8 mouse cellular contexts compared by ENCODE assay signal in the genomic region with DNA sequence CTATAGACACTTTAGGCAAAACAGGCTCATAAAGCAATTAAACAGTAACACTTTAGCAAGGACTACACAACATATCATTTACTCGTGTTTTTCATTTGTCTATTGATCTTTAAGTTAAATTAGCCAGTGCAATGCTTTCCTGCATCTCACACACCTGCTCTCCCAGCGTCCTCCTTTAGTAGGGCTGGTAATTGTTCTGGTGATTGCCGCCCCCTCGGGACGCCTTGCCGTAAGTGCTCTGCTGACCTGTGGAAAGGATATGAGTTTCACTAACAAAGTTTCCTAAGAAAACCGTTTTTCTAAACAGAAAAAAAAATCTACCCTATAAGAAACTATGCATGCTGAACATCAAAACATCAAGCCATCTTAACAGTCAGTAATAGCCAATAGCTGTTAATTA. TPM values are rescaled to one million over a fixed set of nuclear protein-coding genes. Genes with fewer than 3 reads are reported as not detected.
DNase-seq lines count a peak whose midpoint lies in the region; ATAC-seq and TF ChIP-seq lines count a peak whose summit lies in the region.

No protein-coding gene starts in this region.

- peaks cover 65% of the 10 kb centered on the region for H3K4me1 ChIP-seq in heart, embryonic 13.5 days
- H3K4me1 ChIP-seq in hindbrain, embryonic 10.5 days (replicated peaks) = peaks cover 28% of the 10 kb centered on the region
- H3K4me1 ChIP-seq in midbrain, embryonic 11.5 days (ENCODE audit: control insufficient read depth, insufficient read depth, low read length) = peaks cover 23% of the 10 kb centered on the region
- peaks cover 6% of the 10 kb centered on the region for H3K4me1 ChIP-seq in thymus, adult 2 months (replicated peaks; ENCODE audit: control insufficient read depth, insufficient read depth, low read length)

- H3K4me3 ChIP-seq in heart, embryonic 13.5 days = peak overlapping the region; percentile 68
- H3K4me3 ChIP-seq in hindbrain, embryonic 10.5 days = peak overlapping the region; percentile 95
- H3K4me3 ChIP-seq in midbrain, embryonic 11.5 days (ENCODE audit: low read depth, low read length) = peak overlapping the region; percentile 98; the same call in 1 of the 2 replicates
- H3K4me3 ChIP-seq in thymus, adult 2 months (ENCODE audit: control insufficient read depth, insufficient read depth, low read length) = no peak overlapping the region

- H3K27me3 ChIP-seq in heart, embryonic 13.5 days (replicated peaks) = no peaks in the 10 kb centered on the region
- no peaks in the 10 kb centered on the region for H3K27me3 ChIP-seq in hindbrain, embryonic 10.5 days (ENCODE audit: insufficient read depth, poor library complexity, severe bottlenecking)
- H3K27me3 ChIP-seq in midbrain, embryonic 11.5 days (ENCODE audit: control insufficient read depth, insufficient read depth, low read length) = no peaks in the 10 kb centered on the region
- no peaks in the 10 kb centered on the region for H3K27me3 ChIP-seq in thymus, adult 2 months (ENCODE audit: control insufficient read depth, insufficient read depth, low read length)

- peak overlapping the region; percentile 99 for H3K9ac ChIP-seq in heart, embryonic 13.5 days
- no peak overlapping the region for H3K9ac ChIP-seq in midbrain, embryonic 11.5 days (ENCODE audit: low read length)

- no peak overlapping the region for H3K27ac ChIP-seq in heart, embryonic 13.5 days (replicated peaks)
- H3K27ac ChIP-seq in hindbrain, embryonic 10.5 days = no peak overlapping the region
- H3K27ac ChIP-seq in midbrain, embryonic 11.5 days (ENCODE audit: low read depth, low read length) = no peak overlapping the region
- H3K27ac ChIP-seq in thymus, adult 2 months (ENCODE audit: control insufficient read depth, insufficient read depth, low read length) = no peak overlapping the region

- ATAC-seq in heart, embryonic 13.5 days (ENCODE audit: extremely low read depth, insufficient number of reproducible peaks, low FRiP score, low TSS enrichment) = no peak
- ATAC-seq in midbrain, embryonic 11.5 days (ENCODE audit: low FRiP score) = no peak

- H3K9me3 ChIP-seq in heart, embryonic 13.5 days = no peaks in the 10 kb centered on the region
- no peaks in the 10 kb centered on the region for H3K9me3 ChIP-seq in hindbrain, embryonic 10.5 days
- H3K9me3 ChIP-seq in midbrain, embryonic 11.5 days (ENCODE audit: control insufficient read depth, low read length) = no peaks in the 10 kb centered on the region

- peaks cover 63% of the 10 kb centered on the region for H3K36me3 ChIP-seq in heart, embryonic 13.5 days
- peaks cover 71% of the 10 kb centered on the region for H3K36me3 ChIP-seq in hindbrain, embryonic 10.5 days
- H3K36me3 ChIP-seq in midbrain, embryonic 11.5 days (ENCODE audit: control insufficient read depth, insufficient read depth, low read length) = peaks cover 18% of the 10 kb centered on the region
- peaks cover 39% of the 10 kb centered on the region for H3K36me3 ChIP-seq in thymus, adult 2 months (ENCODE audit: control insufficient read depth, insufficient read depth, low read length)

- 49% methylated on average over 7 of the region's 7 CpGs for WGBS in heart, embryonic 13.5 days
- WGBS in hindbrain, embryonic 10.5 days = 72% methylated on average over 7 of the region's 7 CpGs
- 62% methylated on average over 7 of the region's 7 CpGs for WGBS in midbrain, embryonic 11.5 days
- WGBS in thymus, adult 2 months = 84% methylated on average over 7 of the region's 7 CpGs

- DNase-seq in heart, adult 11 months = no peak
- peak; percentile 63 for DNase-seq in ZHBTc4 (ENCODE audit: low read depth, low spot score)
- DNase-seq in hindbrain, embryonic 10.5 days (ENCODE audit: low spot score) = no peak
- DNase-seq in midbrain, embryonic 11.5 days (ENCODE audit: low spot score, missing footprints) = no peak
- no peak for DNase-seq in thymus, adult 2 months
- DNase-seq in layer of hippocampus, adult 11-12 months (ENCODE audit: low spot score) = no peak
- no peak for DNase-seq in ovary, postnatal 36 days (ENCODE audit: low spot score)

- peak overlapping the region; percentile 97 for H3K4me2 ChIP-seq in heart, embryonic 13.5 days
- H3K4me2 ChIP-seq in midbrain, embryonic 11.5 days = peak overlapping the region; percentile 97; the same call in 1 of the 2 replicates

- TF ChIP-seq POLR2A in thymus, adult 2 months (IDR thresholded peaks at IDR 0.05; ENCODE audit: control insufficient read depth, extremely low read depth, insufficient read depth, low read length, poor library complexity) = no peak

- no peak for TF ChIP-seq CTCF in thymus, adult 2 months (IDR thresholded peaks at IDR 0.05; ENCODE audit: borderline replicate concordance, control insufficient read depth, extremely low read depth, insufficient read depth, low read length, poor library complexity)

RNA-seq across cellular contexts. Expression of gene Hnrnpdl, which starts 3.5 kb away (rescaled TPM):
- 94.0 and 97.4 TPM in 2 replicates for polyA plus RNA-seq in heart, embryonic 13.5 days (2015; fragmentation: Nextera tagmentation; extraction: Ambion mirVana)
- polyA plus RNA-seq in hindbrain, embryonic 10.5 days (2016; fragmentation: Nextera tagmentation; extraction: Ambion mirVana) = 193 and 212 TPM in 2 replicates
- polyA plus RNA-seq in midbrain, embryonic 11.5 days (2014; fragmentation: Nextera tagmentation; extraction: Ambion mirVana) = 289 and 297 TPM in 2 replicates
- 142 and 148 TPM in 2 replicates for polyA plus RNA-seq in thymus, adult 2 months (2012; rRNA removed)

RNA-seq across cellular contexts. Expression of gene Enoph1, which starts 3.8 kb away (rescaled TPM):
- 26.0 and 26.7 TPM in 2 replicates for polyA plus RNA-seq in heart, embryonic 13.5 days (2015; fragmentation: Nextera tagmentation; extraction: Ambion mirVana)
- polyA plus RNA-seq in hindbrain, embryonic 10.5 days (2016; fragmentation: Nextera tagmentation; extraction: Ambion mirVana) = 46.9 and 52.1 TPM in 2 replicates
- 43.2 and 44.5 TPM in 2 replicates for polyA plus RNA-seq in midbrain, embryonic 11.5 days (2014; fragmentation: Nextera tagmentation; extraction: Ambion mirVana)
- polyA plus RNA-seq in thymus, adult 2 months (2012; rRNA removed) = 34.2 and 46.3 TPM in 2 replicates

RNA-seq across cellular contexts. Expression of gene 4930524J08Rik, which starts 57.1 kb away (rescaled TPM):
- polyA plus RNA-seq in heart, embryonic 13.5 days (2015; fragmentation: Nextera tagmentation; extraction: Ambion mirVana) = 1.1 and 1.7 TPM in 2 replicates
- polyA plus RNA-seq in hindbrain, embryonic 10.5 days (2016; fragmentation: Nextera tagmentation; extraction: Ambion mirVana) = 1.7 and 1.9 TPM in 2 replicates
- 2.0 and 2.3 TPM in 2 replicates for polyA plus RNA-seq in midbrain, embryonic 11.5 days (2014; fragmentation: Nextera tagmentation; extraction: Ambion mirVana)
- polyA plus RNA-seq in thymus, adult 2 months (2012; rRNA removed) = 3.9 and 5.6 TPM in 2 replicates

RNA-seq across cellular contexts. Expression of gene Hnrnpd, which starts 57.2 kb away (rescaled TPM):
- 106 and 107 TPM in 2 replicates for polyA plus RNA-seq in heart, embryonic 13.5 days (2015; fragmentation: Nextera tagmentation; extraction: Ambion mirVana)
- 247 and 280 TPM in 2 replicates for polyA plus RNA-seq in hindbrain, embryonic 10.5 days (2016; fragmentation: Nextera tagmentation; extraction: Ambion mirVana)
- polyA plus RNA-seq in midbrain, embryonic 11.5 days (2014; fragmentation: Nextera tagmentation; extraction: Ambion mirVana) = 282 and 289 TPM in 2 replicates
- polyA plus RNA-seq in thymus, adult 2 months (2012; rRNA removed) = 62.6 and 93.5 TPM in 2 replicates
